Mouse (Mus musculus): ENCODE results near the gene Adcy7. TPM values are rescaled to one million over a fixed set of nuclear protein-coding genes. Genes with fewer than 3 reads are reported as not detected.

Gene Adcy7
- polyA plus RNA-seq, 1 experiment = 146 TPM

- Histone ChIP-seq H3K27ac (ENCODE audit: insufficient read depth, low read depth, low read length) (peak overlapping the region; percentile 82), H3K4me1 (ENCODE audit: control insufficient read depth, insufficient read depth, low read length) (peaks cover 76% of the 10 kb centered on the region), H3K4me3 (ENCODE audit: insufficient read depth, low read length) (peak overlapping the region; percentile 84)
- TF ChIP-seq CTCF (IDR thresholded peaks at IDR 0.05; ENCODE audit: low read depth, low read length) (no peak), POLR2A (IDR thresholded peaks at IDR 0.05; ENCODE audit: borderline replicate concordance, low read depth, low read length) (no peak)
Measured at GRCm38 (mm10) chr8:88294977-88295376, 22.8 kb downstream of the Adcy7 start.

DNA sequence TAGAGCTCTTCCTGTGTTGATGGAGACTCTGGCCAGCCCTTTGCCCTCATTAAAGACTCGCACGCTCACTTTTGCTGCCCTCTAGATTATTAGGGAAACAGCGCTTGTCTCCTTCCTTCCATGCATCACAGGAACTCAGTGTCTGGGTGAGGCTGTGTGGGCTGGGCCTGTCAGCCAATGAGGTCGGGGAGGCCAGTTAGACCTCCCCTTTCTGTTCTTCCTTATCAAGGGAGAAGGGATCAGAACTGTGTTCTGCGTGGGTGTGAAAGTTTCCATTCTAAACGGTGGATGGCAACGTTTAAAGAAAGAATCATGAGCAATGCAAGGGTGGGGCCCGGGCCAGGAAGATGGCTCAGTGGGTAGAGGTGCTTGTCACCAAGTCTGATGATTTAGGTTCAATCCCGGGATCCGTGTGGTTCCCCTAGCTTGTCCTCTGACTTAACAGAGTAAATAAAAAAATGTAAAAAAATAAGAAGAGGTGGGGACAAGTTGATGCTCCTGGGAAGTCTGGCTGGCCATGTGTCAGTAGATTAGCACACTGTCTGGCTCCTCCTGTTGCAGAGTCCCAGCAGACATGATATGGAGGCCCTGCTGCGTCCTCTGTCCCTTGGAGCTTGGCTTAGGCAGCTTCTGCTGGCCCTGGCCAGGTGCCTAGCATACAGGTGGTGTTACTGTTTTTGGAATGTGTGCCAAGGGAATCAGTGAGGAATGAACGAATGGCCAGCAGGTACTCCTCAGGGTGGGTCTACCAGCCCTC, 26.0 kb downstream of the Adcy7 start:
- Histone ChIP-seq H3K27ac (ENCODE audit: insufficient read depth, low read depth, low read length) (peak overlapping the region; percentile 91), H3K4me1 (ENCODE audit: control insufficient read depth, insufficient read depth, low read length) (peaks cover 74% of the 10 kb centered on the region), H3K4me3 (ENCODE audit: insufficient read depth, low read length) (peak overlapping the region; percentile 15)
- TF ChIP-seq POLR2A (IDR thresholded peaks at IDR 0.05; ENCODE audit: borderline replicate concordance, low read depth, low read length) (no peak), CTCF (IDR thresholded peaks at IDR 0.05; ENCODE audit: low read depth, low read length) (no peak)

DNA sequence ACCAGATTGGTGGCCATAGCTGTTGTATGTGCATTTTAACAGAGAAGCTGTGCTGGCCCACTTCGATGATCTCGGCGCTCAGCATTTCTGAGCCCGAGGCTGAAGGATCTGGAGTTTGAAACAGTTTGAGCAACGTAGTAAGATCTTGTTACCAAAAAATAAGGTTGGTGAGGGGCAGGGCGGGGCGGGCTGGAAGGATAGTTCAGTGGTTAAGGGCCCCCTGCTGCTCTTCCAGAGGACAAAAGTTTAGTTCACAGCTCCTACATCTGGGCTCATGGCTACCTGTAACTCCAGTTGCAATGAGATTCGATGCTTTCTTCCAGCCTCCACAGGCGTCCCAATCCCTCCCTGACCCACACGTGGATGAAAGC, 26.5 kb downstream of the Adcy7 start:
- H3K27ac ChIP-seq (ENCODE audit: insufficient read depth, low read depth, low read length) = peak overlapping the region; percentile 91
- peaks cover 68% of the 10 kb centered on the region for H3K4me1 ChIP-seq (ENCODE audit: control insufficient read depth, insufficient read depth, low read length)
- no peak for TF ChIP-seq POLR2A (IDR thresholded peaks at IDR 0.05; ENCODE audit: borderline replicate concordance, low read depth, low read length)
- peak overlapping the region; percentile 15; the same call in 1 of the 2 replicates for H3K4me3 ChIP-seq (ENCODE audit: insufficient read depth, low read length)

DNA sequence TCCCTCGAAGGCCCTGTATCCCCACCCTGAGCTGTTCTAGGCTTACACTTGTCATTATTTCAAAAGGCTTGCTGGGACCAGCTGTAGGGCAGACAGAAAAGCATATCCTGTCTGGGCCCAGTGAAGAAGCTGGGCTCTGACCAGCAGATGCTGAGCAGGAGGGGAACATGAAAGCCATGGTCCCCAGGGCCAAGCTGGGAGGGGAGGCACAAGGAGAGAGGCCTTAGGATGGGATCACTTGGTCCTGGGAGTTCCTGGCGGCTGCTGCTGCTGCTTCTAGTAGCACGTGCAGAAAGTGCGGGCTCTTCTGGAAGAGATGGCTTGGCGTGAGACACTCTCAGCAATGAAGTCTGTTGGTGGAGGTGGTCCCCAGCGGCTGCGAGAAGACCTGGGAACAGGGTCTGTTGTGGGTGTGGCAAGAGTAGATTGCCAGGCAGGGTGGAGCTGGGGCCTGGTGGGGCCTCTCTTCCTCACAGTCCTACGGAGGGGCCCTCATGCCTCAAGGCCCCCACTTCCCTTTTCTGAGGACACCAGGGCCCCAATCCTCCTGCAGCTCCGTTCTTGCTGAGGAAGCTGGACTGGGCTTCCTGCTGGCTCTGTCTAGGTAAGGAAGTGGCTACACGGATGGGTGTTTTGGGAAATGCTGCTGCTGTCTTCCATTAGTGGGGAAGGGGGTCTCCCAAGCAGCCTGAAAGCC, 27.9 kb downstream of the Adcy7 start:
- H3K4me1 ChIP-seq (ENCODE audit: control insufficient read depth, insufficient read depth, low read length) = peaks cover 66% of the 10 kb centered on the region
- peak overlapping the region; percentile 43 for H3K4me3 ChIP-seq (ENCODE audit: insufficient read depth, low read length)
- TF ChIP-seq CTCF (IDR thresholded peaks at IDR 0.05; ENCODE audit: low read depth, low read length) = no peak
- TF ChIP-seq POLR2A (IDR thresholded peaks at IDR 0.05; ENCODE audit: borderline replicate concordance, low read depth, low read length) = no peak
- peak overlapping the region; percentile 91 for H3K27ac ChIP-seq (ENCODE audit: insufficient read depth, low read depth, low read length)

GRCm38 (mm10) chr8:88301589-88302437, 29.6 kb downstream of the Adcy7 start:
- Histone ChIP-seq H3K4me1 (ENCODE audit: control insufficient read depth, insufficient read depth, low read length) (peaks cover 56% of the 10 kb centered on the region), H3K4me3 (ENCODE audit: insufficient read depth, low read length) (no peak overlapping the region), H3K27ac (ENCODE audit: insufficient read depth, low read depth, low read length) (0 out of 2 replicates have a peak overlapping the region, but pooled peaks have one; percentile 32)
- TF ChIP-seq CTCF (IDR thresholded peaks at IDR 0.05; ENCODE audit: low read depth, low read length) = no peak
- no peak for TF ChIP-seq POLR2A (IDR thresholded peaks at IDR 0.05; ENCODE audit: borderline replicate concordance, low read depth, low read length)

DNA sequence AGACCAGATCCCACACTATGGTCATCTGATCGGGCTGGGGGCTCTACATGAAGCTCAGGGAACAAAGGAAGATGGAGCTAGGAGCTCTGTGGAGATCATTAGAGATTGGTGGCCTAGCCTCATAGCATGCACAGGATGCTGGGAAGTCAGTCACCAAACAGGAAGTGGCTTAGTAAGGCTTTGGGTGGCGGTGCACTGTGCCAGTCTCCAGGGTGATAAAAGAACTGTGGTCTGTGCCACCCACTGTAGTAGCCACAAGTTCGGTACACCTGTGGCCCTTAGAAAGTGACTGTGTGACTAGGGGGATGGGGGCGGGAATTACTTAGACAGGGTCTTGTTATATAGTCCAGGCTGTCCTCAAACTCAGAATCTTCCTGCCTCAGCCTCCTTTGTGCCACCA, 33.6 kb downstream of the Adcy7 start:
- no peak overlapping the region for H3K27ac ChIP-seq (ENCODE audit: insufficient read depth, low read depth, low read length)
- TF ChIP-seq CTCF (IDR thresholded peaks at IDR 0.05; ENCODE audit: low read depth, low read length) (no peak), POLR2A (IDR thresholded peaks at IDR 0.05; ENCODE audit: borderline replicate concordance, low read depth, low read length) (no peak)

DNA sequence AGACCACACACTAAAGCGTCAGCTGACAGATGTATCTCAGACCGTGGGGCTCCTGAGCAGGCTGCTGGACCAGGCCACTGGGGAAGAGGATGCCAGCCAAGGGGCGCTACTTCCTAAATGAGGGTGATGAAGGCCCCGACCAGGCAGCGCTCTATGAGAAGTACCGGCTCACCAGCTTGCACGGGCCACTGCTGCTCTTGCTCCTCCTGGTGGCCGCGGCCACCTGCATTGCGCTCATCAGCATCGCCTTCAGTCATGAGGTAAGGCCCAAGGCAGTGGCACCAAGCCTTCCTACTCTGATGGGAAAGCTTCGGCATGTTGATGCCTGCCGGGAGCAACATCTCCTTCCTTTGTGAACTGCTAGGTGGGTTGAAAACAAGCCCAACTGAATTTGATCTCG, 34.3 kb downstream of the Adcy7 start:
- TF ChIP-seq POLR2A (IDR thresholded peaks at IDR 0.05; ENCODE audit: borderline replicate concordance, low read depth, low read length) (no peak), CTCF (IDR thresholded peaks at IDR 0.05; ENCODE audit: low read depth, low read length) (no peak)
- Histone ChIP-seq H3K4me3 (ENCODE audit: insufficient read depth, low read length) (no peak overlapping the region), H3K4me1 (ENCODE audit: control insufficient read depth, insufficient read depth, low read length) (peaks cover 21% of the 10 kb centered on the region), H3K27ac (ENCODE audit: insufficient read depth, low read depth, low read length) (no peak overlapping the region)

More for the DNA sequence above, 33.6 kb downstream of the Adcy7 start:
- Histone ChIP-seq H3K4me3 (ENCODE audit: insufficient read depth, low read length) (no peak overlapping the region), H3K4me1 (ENCODE audit: control insufficient read depth, insufficient read depth, low read length) (peaks cover 28% of the 10 kb centered on the region)

DNA sequence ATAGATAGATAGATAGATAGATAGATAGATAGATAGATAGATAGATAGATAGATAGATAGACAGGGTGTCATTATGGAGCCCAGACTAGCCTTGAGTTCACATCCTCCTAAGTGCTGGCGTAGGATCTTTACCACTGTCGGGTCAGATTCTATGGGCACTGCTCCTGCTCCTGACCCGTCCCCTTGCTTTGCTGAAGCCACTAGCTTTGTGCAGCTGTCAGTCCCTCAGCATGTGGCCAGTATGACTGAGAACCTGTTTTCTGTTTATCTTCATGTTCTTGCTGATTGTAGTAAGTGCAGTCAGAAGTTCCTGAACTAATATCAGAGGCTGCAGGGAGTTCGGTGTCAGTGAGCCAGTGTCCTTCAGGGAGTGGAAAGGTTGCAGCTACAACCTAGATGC, 35.5 kb downstream of the Adcy7 start:
- TF ChIP-seq CTCF (IDR thresholded peaks at IDR 0.05; ENCODE audit: low read depth, low read length) (no peak), POLR2A (IDR thresholded peaks at IDR 0.05; ENCODE audit: borderline replicate concordance, low read depth, low read length) (no peak)
- H3K4me1 ChIP-seq (ENCODE audit: control insufficient read depth, insufficient read depth, low read length) = peaks cover 10% of the 10 kb centered on the region
- H3K4me3 ChIP-seq (ENCODE audit: insufficient read depth, low read length) = no peak overlapping the region
- no peak overlapping the region for H3K27ac ChIP-seq (ENCODE audit: insufficient read depth, low read depth, low read length)

- no peak overlapping the region for H3K4me3 ChIP-seq (ENCODE audit: insufficient read depth, low read length)
- H3K4me1 ChIP-seq (ENCODE audit: control insufficient read depth, insufficient read depth, low read length) = peaks cover 10% of the 10 kb centered on the region
- TF ChIP-seq CTCF (IDR thresholded peaks at IDR 0.05; ENCODE audit: low read depth, low read length) (no peak), POLR2A (IDR thresholded peaks at IDR 0.05; ENCODE audit: borderline replicate concordance, low read depth, low read length) (no peak)
- no peak overlapping the region for H3K27ac ChIP-seq (ENCODE audit: insufficient read depth, low read depth, low read length)
Measured at GRCm38 (mm10) chr8:88309274-88309873, 37.2 kb downstream of the Adcy7 start.

Measured in bone marrow macrophage, adult 2 months (primary cell).